Mouse (Mus musculus) limb, embryonic 14.5 days (tissue): Measurements from ENCODE around the gene Itga7. TPM values are rescaled to one million over a fixed set of nuclear protein-coding genes. Genes with fewer than 3 reads are reported as not detected.
"Not testable (repeated sequence)": the region's sequence is repeated elsewhere in the genome, so short reads cannot be mapped to it uniquely, and the experiment has no call there.

Source experiments
- ATAC-seq: fragments of 200-750 bp; cut with Nextera tagmentation; 2 replicates; pipeline ENCODE4 v1.8.0; 2017; ENCODE audit warnings: low read depth, moderate number of reproducible peaks, moderate TSS enrichment; ENCODE audit not compliant: low FRiP score
- DNase-seq: peaks from one replicate; pipeline ENCODE4 v3.0.0-alpha.2; 2015; ENCODE audit warnings: low spot score
- H3K27ac ChIP-seq: fragments of 300-500 bp; sonication (generic); replicated peaks from 2 replicates; pipeline ENCODE4 v1.5.1; 2014; ENCODE audit warnings: low read depth, mild to moderate bottlenecking, low read length, moderate library complexity, mixed read lengths
- H3K27me3 ChIP-seq: fragments of 300-500 bp; sonication (generic); 2 replicates; pipeline ENCODE4 v1.6.1; 2014; ENCODE audit warnings: low read length, mixed read lengths; ENCODE audit not compliant: control insufficient read depth, insufficient read depth
- H3K36me3 ChIP-seq: fragments of 300-500 bp; sonication (generic); 2 replicates; pipeline ENCODE4 v1.6.1; 2014; ENCODE audit warnings: mild to moderate bottlenecking, low read length, moderate library complexity, mixed read lengths; ENCODE audit not compliant: control insufficient read depth, insufficient read depth
- H3K4me1 ChIP-seq: fragments of 300-500 bp; sonication (generic); 2 replicates; pipeline ENCODE4 v1.6.1; 2014; ENCODE audit warnings: antibody characterized with exemption, low read length, mixed read lengths; ENCODE audit not compliant: control insufficient read depth, insufficient read depth
- H3K4me2 ChIP-seq: fragments of 300-500 bp; sonication (generic); replicated peaks from 2 replicates; pipeline ENCODE4 v1.6.1; 2014; ENCODE audit warnings: low read depth, mild to moderate bottlenecking, low read length, moderate library complexity; ENCODE audit not compliant: severe bottlenecking
- H3K4me3 ChIP-seq: fragments of 300-500 bp; sonication (generic); replicated peaks from 2 replicates; pipeline ENCODE4 v1.5.1; 2014; ENCODE audit warnings: low read length
- H3K9ac ChIP-seq: fragments of 300-500 bp; sonication (generic); 2 replicates; pipeline ENCODE4 v1.6.1; 2014; ENCODE audit warnings: mild to moderate bottlenecking, low read depth, low read length, moderate library complexity; ENCODE audit not compliant: severe bottlenecking
- H3K9me3 ChIP-seq: fragments of 300-500 bp; sonication (generic); 2 replicates; pipeline ENCODE4 v1.6.1; 2016; ENCODE audit warnings: low read length; ENCODE audit not compliant: control insufficient read depth
- POLR2A ChIP-seq: fragments of 200-500 bp; IDR thresholded peaks from 2 replicates; pipeline ENCODE4 v1.8.0; 2012; ENCODE audit warnings: inconsistent platforms, mild to moderate bottlenecking, moderate library complexity, borderline replicate concordance; ENCODE audit not compliant: insufficient read depth, insufficient read length; ENCODE audit errors: extremely low read depth
- WGBS: fragments of 180-500 bp; shearing (Covaris S2); extraction: QIAGEN DNeasy Blood & Tissue Kit; methylation state at CpG from one replicate; pipeline ENCODE4 v1.1.7; 2014; 5-methylcytosine and 5-hydroxymethylcytosine counted together
- polyA plus RNA-seq, 2 experiments: library from polyadenylated mRNA; depleted of rRNA in 1 of 2; stranded (reverse) in 1 of 2; unstranded in 1 of 2; fragments of >200 nt; fragmentation: Nextera tagmentation in 1 of 2; extraction: Ambion mirVana in 1 of 2; gene quantifications; 2 replicates each; pipeline versions ENCODE4 v1.2.1 to v1.2.3; 2012 to 2014

Itga7 gene
- polyA plus RNA-seq, 2 experiments = 11.5 to 22.3 TPM

DNA sequence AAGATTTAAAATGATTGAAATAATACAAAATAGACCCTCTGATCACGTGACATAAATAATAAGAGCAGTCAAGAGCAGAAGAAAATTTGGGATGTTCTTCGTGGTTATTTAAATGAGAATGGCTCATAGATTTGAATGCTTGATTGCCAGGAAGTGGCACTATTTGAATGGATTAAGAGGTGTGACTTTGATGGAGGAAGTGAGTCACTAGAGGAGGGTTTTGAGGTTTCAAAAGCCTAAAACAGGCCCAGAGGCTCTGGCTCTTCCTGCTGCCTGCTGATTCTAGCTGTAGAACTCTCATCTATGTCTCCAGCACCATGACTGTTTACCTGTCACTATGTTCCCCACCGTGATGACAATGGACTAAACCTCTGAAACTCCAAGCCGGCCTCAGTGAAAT lies 39.2 kb downstream of the Itga7 start:
- WGBS = 80% methylated on average over 4 of the region's 4 CpGs
- Histone ChIP-seq H3K4me3 (no peak overlapping the region), H3K9ac (no peak overlapping the region), H3K27me3 (no peaks in the 10 kb centered on the region), H3K4me1 (no peaks in the 10 kb centered on the region), H3K36me3 (no peaks in the 10 kb centered on the region), H3K27ac (no peak overlapping the region), H3K4me2 (no peak overlapping the region), H3K9me3 (no peaks in the 10 kb centered on the region)
- DNase-seq = no peak
- ATAC-seq = no peak
- no peak for TF ChIP-seq POLR2A

DNA sequence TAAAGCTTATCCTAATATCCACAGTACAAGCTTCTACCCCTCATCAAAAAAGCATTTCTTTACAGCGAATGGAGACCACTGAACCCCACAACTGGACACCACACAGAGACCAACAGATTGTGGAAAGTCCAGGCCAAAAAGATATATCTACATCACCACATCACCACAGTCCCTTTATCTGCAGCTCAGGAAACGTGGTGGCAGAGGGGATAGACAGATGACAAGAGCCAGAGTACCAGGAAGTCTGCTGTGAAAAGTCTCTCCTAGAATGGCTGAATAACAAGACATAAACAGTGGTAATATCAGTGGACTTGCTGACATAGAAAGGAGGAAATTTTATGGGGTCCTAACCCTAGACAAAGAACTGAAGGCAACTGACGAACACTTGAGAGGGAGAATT lies 42.8 kb downstream of the Itga7 start:
- Histone ChIP-seq H3K27me3 (no peaks in the 10 kb centered on the region), H3K27ac (no peak overlapping the region), H3K9ac (no peak overlapping the region), H3K36me3 (no peaks in the 10 kb centered on the region), H3K4me2 (no peak overlapping the region), H3K4me3 (no peak overlapping the region), H3K9me3 (no peaks in the 10 kb centered on the region), H3K4me1 (no peaks in the 10 kb centered on the region)
- 60% methylated on average over 3 of the region's 3 CpGs for WGBS
- ATAC-seq (no peak), DNase-seq (no peak)
- TF ChIP-seq POLR2A = no peak

DNA sequence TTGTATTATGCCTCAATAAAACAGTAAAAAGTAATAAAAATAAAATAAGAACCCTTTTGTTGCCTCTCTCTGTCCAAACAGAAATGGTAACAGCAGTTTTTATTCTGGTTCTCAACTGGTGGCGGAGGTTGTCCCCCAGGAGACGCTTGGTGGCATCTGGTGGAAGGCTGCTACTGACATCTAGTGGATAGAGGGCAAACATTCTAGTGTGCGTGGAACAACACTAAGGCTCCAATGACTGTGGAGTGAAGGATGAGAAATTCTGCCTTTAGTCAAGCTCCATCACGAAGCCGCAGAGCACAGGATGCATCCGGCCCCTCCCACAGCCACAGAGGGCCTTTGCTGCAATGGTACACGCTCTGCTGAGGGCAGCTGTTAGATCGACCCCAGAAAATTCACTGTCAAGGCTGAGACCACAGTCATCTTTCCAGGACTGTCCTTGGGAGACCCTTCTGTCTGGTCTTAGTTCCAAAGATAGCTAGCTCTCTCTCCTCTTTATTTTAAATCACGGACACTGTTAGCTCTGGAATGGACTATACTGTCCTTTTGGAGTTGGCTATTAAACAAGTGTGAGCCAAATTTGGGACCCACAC lies 44.0 kb downstream of the Itga7 start:
- ATAC-seq (peak; percentile 68; the same call in 1 of the 2 replicates), DNase-seq (peak; percentile 66)
- H3K36me3 ChIP-seq = no peaks in the 10 kb centered on the region
- H3K9me3 ChIP-seq = no peaks in the 10 kb centered on the region
- no peak overlapping the region for H3K27ac ChIP-seq
- no peaks in the 10 kb centered on the region for H3K27me3 ChIP-seq
- no peak overlapping the region for H3K4me2 ChIP-seq
- no peak overlapping the region for H3K9ac ChIP-seq
- 16% methylated on average over 9 of the region's 9 CpGs for WGBS
- H3K4me3 ChIP-seq = no peak overlapping the region
- H3K4me1 ChIP-seq = no peaks in the 10 kb centered on the region
- no peak for TF ChIP-seq POLR2A

DNA sequence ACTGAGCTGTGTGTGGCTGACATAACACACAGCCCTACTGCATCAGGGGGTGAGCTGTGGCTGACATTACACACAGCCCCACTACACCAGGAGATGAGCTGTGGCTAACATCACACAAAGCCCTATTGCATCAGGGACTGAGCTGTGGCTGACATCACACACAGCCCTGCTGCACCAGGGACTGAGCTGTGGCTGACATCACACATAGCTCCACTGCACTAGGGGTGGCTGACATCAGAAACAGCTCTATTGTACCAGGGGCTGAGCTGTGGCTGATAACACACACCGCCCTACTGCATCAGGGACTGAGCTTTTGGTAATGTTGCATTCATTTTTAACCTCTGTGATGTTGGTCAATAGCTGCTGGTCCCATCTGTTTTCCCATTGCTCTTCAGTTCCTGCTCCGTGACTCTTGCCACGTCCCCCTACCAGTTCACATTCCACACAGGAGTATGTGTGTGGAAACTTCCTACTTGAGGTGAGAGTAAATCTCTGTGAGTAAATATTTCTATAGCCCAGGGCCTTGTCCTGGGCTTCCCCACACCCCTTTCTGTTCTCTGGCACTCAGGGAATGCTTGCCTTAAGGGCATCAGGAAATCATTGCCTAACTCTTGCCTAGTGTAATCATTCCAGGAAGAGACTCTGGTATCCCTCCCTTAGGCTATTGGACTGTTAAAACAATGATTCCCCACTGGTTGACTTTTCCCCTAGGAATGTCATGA lies 47.2 kb downstream of the Itga7 start:
- Histone ChIP-seq H3K27ac (no peak overlapping the region), H3K36me3 (no peaks in the 10 kb centered on the region), H3K9me3 (no peaks in the 10 kb centered on the region), H3K27me3 (no peaks in the 10 kb centered on the region), H3K4me1 (no peaks in the 10 kb centered on the region), H3K9ac (no peak overlapping the region), H3K4me2 (no peak overlapping the region), H3K4me3 (no peak overlapping the region)
- 72% methylated on average over 3 of the region's 3 CpGs for WGBS
- no peak for DNase-seq
- ATAC-seq = no peak
- no peak for TF ChIP-seq POLR2A

DNA sequence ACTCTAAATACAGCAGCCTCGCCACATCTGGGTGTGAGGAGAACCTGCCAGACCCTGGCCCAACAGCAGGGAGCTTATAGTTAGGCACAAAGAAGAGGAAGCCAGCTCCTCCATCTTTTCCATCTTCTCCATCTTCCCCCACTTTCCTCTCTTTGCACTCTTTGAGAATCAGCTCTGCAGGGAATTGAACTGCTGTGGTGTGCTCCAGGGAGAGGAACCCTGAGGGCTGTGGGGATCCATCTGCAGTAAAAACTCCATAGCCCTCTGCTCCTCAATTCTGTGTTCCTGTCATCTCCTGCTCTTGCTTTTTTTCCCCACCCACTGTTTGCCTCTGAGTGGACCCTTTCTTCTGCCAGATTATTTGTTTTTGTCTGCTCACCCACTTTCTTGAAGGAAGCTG lies 55.5 kb downstream of the Itga7 start, which contains the start of gene Olfr9:
TSS of gene Olfr9 (plus strand) at position 301 of the 400 bp plus-strand sequence.
- DNase-seq, H3K9ac ChIP-seq, H3K4me1 ChIP-seq, ATAC-seq, H3K4me3 ChIP-seq, H3K9me3 ChIP-seq, H3K4me2 ChIP-seq, H3K27ac ChIP-seq, H3K36me3 ChIP-seq, H3K27me3 ChIP-seq: not testable (repeated sequence)
- WGBS = 40% methylated on average over 1 of the region's 1 CpGs

DNA sequence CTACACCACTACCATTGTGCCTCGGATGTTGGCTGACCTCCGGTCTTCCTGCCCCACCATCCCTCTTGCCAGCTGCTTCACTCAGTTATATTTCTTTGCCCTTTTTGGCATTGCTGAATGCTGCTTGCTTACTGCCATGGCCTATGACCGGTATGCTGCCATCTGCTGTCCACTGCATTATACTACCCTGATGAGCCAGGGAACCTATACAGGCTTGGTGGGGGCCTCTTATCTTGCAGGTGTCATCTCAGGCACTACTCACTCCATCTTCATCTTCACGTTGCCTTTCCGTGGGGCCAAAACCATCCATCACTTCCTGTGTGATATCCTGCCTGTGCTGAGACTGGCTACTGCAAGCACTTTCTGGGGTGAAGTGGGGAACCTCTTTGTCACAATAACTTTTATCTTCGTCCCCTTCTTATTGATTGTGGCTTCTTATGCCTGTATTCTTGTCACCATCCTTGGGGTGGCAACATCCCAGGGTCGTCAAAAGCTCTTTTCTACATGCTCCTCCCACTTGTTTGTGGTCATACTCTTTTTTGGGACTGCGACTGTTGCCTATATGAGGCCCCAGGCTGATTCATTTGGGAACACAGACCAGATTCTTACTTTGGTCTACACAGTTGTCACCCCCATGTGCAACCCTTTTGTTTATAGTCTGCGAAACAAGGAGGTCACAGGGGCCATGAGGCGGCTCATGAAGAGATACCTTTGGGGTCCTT lies 56.7 kb downstream of the Itga7 start:
- DNase-seq, H3K4me1 ChIP-seq, ATAC-seq, H3K27me3 ChIP-seq, H3K9ac ChIP-seq, H3K27ac ChIP-seq, H3K9me3 ChIP-seq, H3K4me3 ChIP-seq, H3K36me3 ChIP-seq, H3K4me2 ChIP-seq: not testable (repeated sequence)
- 58% methylated on average over 7 of the region's 10 CpGs for WGBS
